Mouse (Mus musculus) cortical plate, adult 2 months (tissue): ENCODE measurements around the gene Rasl11a. TPM values are rescaled to one million over a fixed set of nuclear protein-coding genes. Genes with fewer than 3 reads are reported as not detected.

Experiments used
- H3K27ac ChIP-seq: fragments of 200-500 bp; 2 replicates; pipeline ENCODE4 v1.5.1; 2012; ENCODE audit warnings: low read length, control low read depth, inconsistent platforms; ENCODE audit not compliant: insufficient read depth
- H3K4me1 ChIP-seq: fragments of 200-500 bp; 2 replicates; pipeline ENCODE4 v1.6.1; 2011; ENCODE audit warnings: low read length; ENCODE audit not compliant: control insufficient read depth, insufficient read depth
- H3K4me3 ChIP-seq: fragments of 200-500 bp; 2 replicates; pipeline ENCODE4 v1.5.1; 2011; ENCODE audit warnings: mild to moderate bottlenecking, low read length, control low read depth; ENCODE audit not compliant: insufficient read depth
- CTCF ChIP-seq: fragments of 200-500 bp; IDR thresholded peaks from 2 replicates; pipeline ENCODE4 v1.5.1; 2011; ENCODE audit warnings: mild to moderate bottlenecking, control low read depth, low read length; ENCODE audit not compliant: insufficient read depth; ENCODE audit errors: extremely low read depth
- POLR2A ChIP-seq: fragments of 200-500 bp; IDR thresholded peaks from 2 replicates; pipeline ENCODE4 v1.6.1; 2011; ENCODE audit warnings: mild to moderate bottlenecking, low read length, control low read depth; ENCODE audit not compliant: insufficient read depth; ENCODE audit errors: extremely low read depth
- polyA plus RNA-seq: library from polyadenylated mRNA; depleted of rRNA; stranded (reverse); fragments of >200 nt; gene quantifications from 2 replicates; pipeline ENCODE4 v1.2.3, GENCODE M21; 2012; rRNA removed

The Rasl11a gene
- polyA plus RNA-seq, result 3.8 and 5.4 TPM in 2 replicates

- Histone ChIP-seq H3K27ac (peak within 1 kb of the TSS; percentile 13; the same call in 1 of the 2 replicates), H3K4me3 (peak within 1 kb of the TSS; percentile 62), H3K4me1 (peaks cover 4% of the 10 kb centered on the region; the same call in 1 of the 2 replicates)
- TF ChIP-seq CTCF (no peak), POLR2A (peak; percentile 51; the same call in 1 of the 2 replicates)
Measured at GRCm38 (mm10) chr5:146844945-146845365, at the start of gene Rasl11a. TSS of gene Rasl11a (plus strand) at chr5:146845071.

DNA sequence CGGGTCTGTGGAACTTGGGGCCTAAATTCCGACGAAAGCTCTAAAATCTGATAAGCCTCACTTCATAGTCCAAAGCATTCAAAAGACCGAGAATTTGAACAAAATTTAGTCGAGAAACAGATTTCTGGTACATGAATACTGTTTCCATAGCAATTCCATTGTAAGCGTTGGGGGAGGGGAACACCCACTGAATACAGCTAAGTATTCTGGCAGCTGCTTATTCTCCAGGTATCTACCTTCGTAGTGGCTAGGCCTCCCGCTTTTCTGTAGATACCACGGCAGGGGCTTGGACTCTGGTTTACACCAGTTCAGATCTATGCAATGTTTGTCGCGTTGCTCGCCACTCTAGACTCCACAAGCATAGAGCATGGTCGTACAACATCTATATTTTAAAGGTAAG, 49.1 kb upstream of the Rasl11a start:
- H3K27ac ChIP-seq, result no peak overlapping the region
- no peak overlapping the region; the same call in 1 of the 2 replicates for H3K4me3 ChIP-seq
- peaks cover 9% of the 10 kb centered on the region; the same call in 1 of the 2 replicates for H3K4me1 ChIP-seq
- TF ChIP-seq CTCF (no peak), POLR2A (no peak)

- H3K4me1 ChIP-seq, result peaks cover 2% of the 10 kb centered on the region; the same call in 1 of the 2 replicates
- no peak overlapping the region for H3K4me3 ChIP-seq
- H3K27ac ChIP-seq, result no peak overlapping the region
- TF ChIP-seq POLR2A (no peak), CTCF (no peak)
Measured at GRCm38 (mm10) chr5:146798031-146798430, 46.8 kb upstream of the Rasl11a start.

DNA sequence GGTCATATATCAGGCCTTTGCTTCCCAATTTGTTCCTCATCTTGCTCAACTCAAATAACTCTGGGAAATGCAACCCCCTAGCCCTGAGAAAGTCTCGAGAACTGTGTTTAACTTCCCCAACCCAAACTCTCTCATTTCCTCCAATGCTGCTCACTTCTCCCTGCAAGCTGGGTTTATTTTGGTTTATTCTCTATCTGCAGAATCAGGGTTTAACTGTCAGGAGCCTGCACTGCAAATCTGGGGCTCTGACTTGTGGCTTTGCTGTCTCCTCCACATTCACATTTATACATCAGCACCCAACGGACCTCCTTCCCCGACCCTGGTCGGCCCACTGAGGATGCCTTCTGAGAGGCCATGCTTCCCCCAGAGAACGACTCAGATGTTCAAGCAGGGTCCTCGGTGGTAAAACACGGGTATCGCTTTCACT, 38.9 kb upstream of the Rasl11a start:
- H3K4me1 ChIP-seq, result no peaks in the 10 kb centered on the region
- H3K27ac ChIP-seq, result no peak overlapping the region
- H3K4me3 ChIP-seq, result no peak overlapping the region
- TF ChIP-seq POLR2A (no peak), CTCF (no peak)

DNA sequence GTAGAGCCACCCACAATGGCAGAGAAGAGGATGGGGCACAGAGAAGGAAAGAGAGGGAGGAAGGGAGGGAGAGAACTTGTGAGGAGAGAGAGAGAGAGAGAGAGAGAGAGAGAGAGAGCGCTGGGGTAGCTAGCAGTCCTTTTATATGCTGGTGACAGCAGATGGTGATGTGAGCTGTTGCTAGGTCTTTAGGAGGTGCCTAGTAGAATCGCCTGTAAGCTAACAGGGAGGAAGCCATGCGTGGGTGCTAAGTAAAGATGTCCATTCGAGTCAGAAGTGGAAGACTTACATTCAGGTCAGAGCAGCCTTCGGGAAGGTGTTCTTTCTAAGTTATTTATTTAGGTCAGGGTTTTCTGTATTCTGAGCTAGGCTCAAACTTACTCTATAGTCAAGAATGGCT, 34.9 kb upstream of the Rasl11a start:
- H3K4me3 ChIP-seq, result no peak overlapping the region
- H3K27ac ChIP-seq, result no peak overlapping the region
- no peaks in the 10 kb centered on the region for H3K4me1 ChIP-seq
- TF ChIP-seq POLR2A, result no peak
- TF ChIP-seq CTCF, result no peak

DNA sequence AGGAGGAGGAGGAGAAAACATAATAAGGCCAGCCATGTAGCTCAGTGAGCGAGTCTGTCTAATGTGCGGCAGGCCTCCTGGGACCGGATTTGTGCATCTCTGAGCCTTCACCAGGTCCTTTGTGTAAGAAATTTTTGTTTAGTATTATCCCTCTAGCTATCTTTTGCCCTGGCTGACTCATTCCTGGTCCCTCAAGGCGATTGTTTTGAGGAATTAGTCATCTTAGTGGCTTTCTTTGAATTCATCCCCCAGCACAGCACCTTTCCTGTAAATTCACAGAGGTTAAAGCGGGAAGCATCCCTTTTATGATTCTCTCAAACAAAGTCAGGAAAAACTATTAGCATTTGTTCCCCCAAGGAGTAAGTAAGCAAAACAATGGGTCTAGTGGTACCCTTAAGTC, 32.0 kb upstream of the Rasl11a start:
- Histone ChIP-seq H3K4me3 (no peak overlapping the region), H3K27ac (no peak overlapping the region), H3K4me1 (0 out of 2 replicates have a peak, but pooled peaks cover 2% of the 10 kb centered on the region)
- TF ChIP-seq POLR2A (no peak), CTCF (no peak)

- Histone ChIP-seq H3K4me1 (0 out of 2 replicates have a peak, but pooled peaks cover 2% of the 10 kb centered on the region), H3K27ac (no peak overlapping the region), H3K4me3 (no peak overlapping the region)
- no peak for TF ChIP-seq CTCF
- no peak for TF ChIP-seq POLR2A
Measured at GRCm38 (mm10) chr5:146813421-146813820, 31.4 kb upstream of the Rasl11a start.

DNA sequence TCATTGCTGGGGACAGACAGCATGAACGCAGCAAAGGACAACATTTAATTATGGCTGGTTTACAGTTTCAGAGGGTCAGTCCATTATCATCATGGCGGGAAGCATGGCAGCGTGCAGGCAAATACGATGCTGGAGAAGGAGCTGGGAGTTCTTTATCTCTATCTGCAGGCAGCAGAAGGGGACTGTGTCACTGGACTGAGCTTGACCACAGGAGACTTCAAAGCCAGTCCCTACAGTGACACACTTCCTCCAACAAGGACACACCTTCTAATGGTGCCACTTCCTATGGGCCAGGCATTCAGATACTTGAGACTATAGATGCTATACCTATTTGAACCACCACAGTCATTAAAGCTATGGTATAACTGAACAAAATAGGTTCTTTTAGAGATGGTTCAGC, 29.5 kb upstream of the Rasl11a start:
- Histone ChIP-seq H3K27ac (no peak overlapping the region), H3K4me1 (peaks cover 5% of the 10 kb centered on the region; the same call in 1 of the 2 replicates), H3K4me3 (no peak overlapping the region)
- no peak for TF ChIP-seq CTCF
- no peak for TF ChIP-seq POLR2A

DNA sequence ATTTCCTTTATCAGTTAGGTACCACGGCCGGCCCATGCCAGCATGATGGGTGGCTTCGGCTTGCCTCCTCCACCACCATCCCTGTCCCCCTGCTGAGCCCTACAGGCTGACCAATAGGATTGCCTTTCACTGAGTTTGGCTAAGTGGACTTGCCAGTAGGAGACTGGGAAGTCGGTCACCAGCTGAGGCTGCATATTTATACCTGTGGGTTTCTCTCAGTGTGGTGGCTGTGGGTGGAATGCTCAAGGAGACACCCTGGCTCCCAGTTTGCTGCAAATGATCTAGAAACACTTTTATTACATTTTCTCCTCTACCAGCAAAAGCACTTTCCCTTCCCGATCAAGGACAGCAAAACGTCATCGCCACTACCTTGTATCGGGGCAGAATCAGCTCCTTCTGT, 27.3 kb upstream of the Rasl11a start:
- TF ChIP-seq POLR2A (no peak), CTCF (no peak)
- Histone ChIP-seq H3K4me3 (no peak overlapping the region), H3K4me1 (peaks cover 7% of the 10 kb centered on the region; the same call in 1 of the 2 replicates), H3K27ac (peak overlapping the region; percentile 55; the same call in 1 of the 2 replicates)

GRCm38 (mm10) chr5:146818906-146819623, 25.8 kb upstream of the Rasl11a start:
- Histone ChIP-seq H3K4me1 (peaks cover 10% of the 10 kb centered on the region; the same call in 1 of the 2 replicates), H3K27ac (no peak overlapping the region), H3K4me3 (no peak overlapping the region)
- TF ChIP-seq CTCF (no peak), POLR2A (no peak)
